Mouse (Mus musculus): ENCODE measurements around the gene Nfkbie. TPM values are rescaled to one million over a fixed set of nuclear protein-coding genes. Genes with fewer than 3 reads are reported as not detected.

The Nfkbie gene
- polyA plus RNA-seq, 1 experiment from 2014 or later = 5.3 TPM

DNA sequence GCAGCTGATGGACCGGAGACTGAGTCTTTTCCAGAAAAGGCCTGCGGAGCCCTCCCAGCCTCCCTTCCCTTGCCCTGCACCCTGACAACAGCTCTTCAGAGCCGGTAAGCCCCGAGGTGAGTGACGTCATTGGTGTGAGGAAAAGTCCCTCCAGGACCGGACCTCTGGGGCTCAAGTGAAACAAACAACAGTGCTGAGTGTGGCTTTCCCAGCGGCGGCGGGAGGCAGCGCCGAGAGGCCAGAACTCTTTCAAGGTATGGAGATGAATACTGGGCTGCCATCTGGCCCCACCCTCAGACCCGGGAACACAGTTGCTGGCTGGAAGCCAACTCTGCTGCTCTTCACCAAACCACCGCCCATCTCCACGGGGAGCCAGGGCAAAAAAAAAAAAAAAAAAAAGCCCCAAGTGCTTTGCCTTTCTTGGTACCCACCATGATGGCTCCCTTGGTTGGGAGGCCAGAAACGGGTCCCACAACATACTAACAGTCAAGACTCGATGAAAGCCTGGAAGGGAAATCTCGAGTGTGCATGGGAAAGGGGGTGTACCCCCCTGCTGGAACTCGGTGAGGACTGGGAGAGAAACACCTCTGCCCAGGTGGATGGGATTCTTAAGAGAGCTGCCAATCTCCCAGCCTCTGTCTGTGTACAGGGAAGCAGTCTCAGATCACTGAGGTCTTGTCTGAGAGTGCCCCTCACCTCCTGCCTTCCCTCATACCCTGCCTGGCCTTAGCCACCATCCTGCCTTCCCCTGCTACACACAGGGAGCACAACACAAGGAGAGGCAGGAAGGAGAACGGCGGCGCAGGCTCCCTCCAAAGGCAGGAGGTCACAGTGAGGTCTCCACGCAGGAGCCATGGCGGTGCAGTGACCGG lies 11.3 kb upstream of the Nfkbie start:
- Histone ChIP-seq H3K27ac (replicated peaks) (no peak overlapping the region), H3K27me3 (peaks cover 69% of the 10 kb centered on the region), H3K4me1 (replicated peaks) (peaks cover 49% of the 10 kb centered on the region), H3K9ac (peak overlapping the region; percentile 52), H3K4me2 (peak overlapping the region; percentile 44), H3K36me3 (peaks cover 30% of the 10 kb centered on the region), H3K9me3 (no peaks in the 10 kb centered on the region), H3K4me3 (0 out of 2 replicates have a peak overlapping the region, but pooled peaks have one; percentile 21)
- WGBS = 8% methylated on average over 24 of the region's 24 CpGs
- ATAC-seq (ENCODE audit: low read depth) = no peak

GRCm38 (mm10) chr17:45544873-45545277 lies 10.6 kb upstream of the Nfkbie start:
- Histone ChIP-seq H3K4me1 (replicated peaks) (peaks cover 52% of the 10 kb centered on the region), H3K9ac (peak overlapping the region; percentile 52), H3K36me3 (peaks cover 30% of the 10 kb centered on the region), H3K27me3 (peaks cover 62% of the 10 kb centered on the region), H3K4me2 (peak overlapping the region; percentile 44), H3K27ac (replicated peaks) (no peak overlapping the region), H3K9me3 (no peaks in the 10 kb centered on the region), H3K4me3 (peak overlapping the region; percentile 21)
- no peak for ATAC-seq (ENCODE audit: low read depth)
- WGBS = 2% methylated on average over 43 of the region's 46 CpGs

- peaks cover 57% of the 10 kb centered on the region for H3K4me1 ChIP-seq (replicated peaks)
- 7% methylated on average over 74 of the region's 74 CpGs for WGBS
- H3K4me3 ChIP-seq = peak overlapping the region; percentile 21
- H3K9me3 ChIP-seq = no peaks in the 10 kb centered on the region
- peaks cover 30% of the 10 kb centered on the region for H3K36me3 ChIP-seq
- peaks cover 65% of the 10 kb centered on the region for H3K27me3 ChIP-seq
- ATAC-seq (ENCODE audit: low read depth) = no peak
- H3K27ac ChIP-seq (replicated peaks) = no peak overlapping the region
- peak overlapping the region; percentile 44 for H3K4me2 ChIP-seq
- peak overlapping the region; percentile 52 for H3K9ac ChIP-seq
These were observed 10.1 kb upstream of the Nfkbie start for GRCm38 (mm10) chr17:45545278-45545961.

DNA sequence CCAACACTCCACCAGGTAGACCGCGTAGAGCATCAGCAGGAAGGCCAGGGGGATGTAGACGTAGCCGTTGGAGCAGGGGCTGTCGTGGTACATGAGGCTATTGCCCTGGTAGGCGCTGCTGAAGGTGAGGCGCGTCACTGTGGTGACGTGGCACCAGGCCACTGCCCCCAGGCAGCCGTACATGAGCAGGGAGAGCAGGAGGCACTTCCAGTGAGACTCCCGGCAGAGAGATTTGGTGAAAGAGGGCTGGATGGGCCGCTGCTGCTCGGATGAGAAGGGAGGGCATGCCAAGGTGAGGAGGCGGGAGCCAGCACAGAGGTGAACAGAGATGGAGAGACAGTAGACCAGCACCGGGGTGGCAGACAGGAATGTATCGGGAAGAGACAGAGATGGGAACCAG lies 8.6 kb upstream of the Nfkbie start:
- Histone ChIP-seq H3K36me3 (peaks cover 30% of the 10 kb centered on the region), H3K4me3 (no peak overlapping the region), H3K9ac (0 out of 2 replicates have a peak overlapping the region, but pooled peaks have one; percentile 4), H3K27me3 (peaks cover 68% of the 10 kb centered on the region), H3K4me2 (no peak overlapping the region), H3K27ac (replicated peaks) (no peak overlapping the region), H3K9me3 (no peaks in the 10 kb centered on the region), H3K4me1 (replicated peaks) (peaks cover 63% of the 10 kb centered on the region)
- 73% methylated on average over 16 of the region's 16 CpGs for WGBS
- ATAC-seq (ENCODE audit: low read depth) = no peak

GRCm38 (mm10) chr17:45547461-45548190 lies 7.9 kb upstream of the Nfkbie start:
- no peaks in the 10 kb centered on the region for H3K9me3 ChIP-seq
- H3K4me3 ChIP-seq = peak overlapping the region; percentile 76
- WGBS = 75% methylated on average over 5 of the region's 5 CpGs
- H3K36me3 ChIP-seq = peaks cover 30% of the 10 kb centered on the region
- 0 out of 2 replicates have a peak overlapping the region, but pooled peaks have one; percentile 97 for H3K9ac ChIP-seq
- H3K27me3 ChIP-seq = peaks cover 68% of the 10 kb centered on the region
- peaks cover 65% of the 10 kb centered on the region for H3K4me1 ChIP-seq (replicated peaks)
- ATAC-seq (ENCODE audit: low read depth) = no peak
- no peak overlapping the region for H3K27ac ChIP-seq (replicated peaks)
- peak overlapping the region; percentile 66 for H3K4me2 ChIP-seq

DNA sequence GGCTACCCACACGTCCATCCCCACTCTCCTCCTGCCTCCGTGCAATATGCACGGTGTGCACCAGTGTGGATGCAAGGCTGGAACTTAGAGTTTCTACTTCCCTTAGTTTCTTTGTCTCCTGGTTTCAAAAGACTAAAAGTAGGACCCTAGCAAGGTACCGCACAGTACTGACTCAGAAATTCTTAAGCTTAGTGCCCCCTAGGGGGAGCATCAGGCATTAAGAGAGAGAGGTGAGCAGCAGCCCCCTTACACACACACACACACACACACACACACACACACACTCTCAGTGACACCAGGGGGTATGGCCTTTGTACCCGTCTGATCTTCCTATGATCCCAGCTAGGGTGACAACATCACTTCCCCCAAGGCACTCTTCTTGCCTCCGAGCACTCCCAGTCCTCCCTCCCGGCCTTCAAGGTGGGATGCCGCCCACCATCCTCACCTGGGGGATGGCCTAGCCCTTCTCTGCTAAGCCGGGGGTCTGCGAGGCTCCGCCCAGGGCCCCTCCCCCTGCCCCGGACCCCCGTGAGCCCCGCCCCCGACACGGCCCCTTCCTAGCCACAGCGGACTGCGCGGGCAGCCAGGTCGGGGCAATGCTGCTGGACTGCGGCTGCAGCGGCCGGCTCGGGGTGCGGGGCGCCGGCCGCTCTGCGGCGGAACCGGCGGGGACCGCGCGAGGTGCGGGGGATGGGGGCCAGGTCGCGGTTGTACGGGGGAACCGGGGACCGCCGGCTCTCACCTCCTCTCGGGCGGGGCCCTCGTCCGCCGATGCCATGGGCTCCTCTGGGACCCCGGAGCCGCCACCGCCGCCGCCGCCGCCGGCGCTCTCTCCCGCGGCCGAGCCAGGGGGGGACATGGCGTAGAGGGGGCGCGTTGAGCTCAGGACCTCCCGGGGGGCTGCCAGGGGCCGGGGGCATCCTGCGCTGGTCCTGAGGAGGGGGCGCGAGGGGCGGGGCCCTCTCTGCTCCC lies 6.7 kb upstream of the Nfkbie start:
- Histone ChIP-seq H3K27me3 (peaks cover 60% of the 10 kb centered on the region), H3K27ac (replicated peaks) (peak overlapping the region; percentile 93), H3K4me3 (peak overlapping the region; percentile 76), H3K4me1 (replicated peaks) (peaks cover 61% of the 10 kb centered on the region), H3K4me2 (peak overlapping the region; percentile 66), H3K9ac (peak overlapping the region; percentile 97), H3K9me3 (no peaks in the 10 kb centered on the region), H3K36me3 (peaks cover 26% of the 10 kb centered on the region)
- peak; percentile 61 for ATAC-seq (ENCODE audit: low read depth)
- 3% methylated on average over 36 of the region's 68 CpGs for WGBS

- Histone ChIP-seq H3K4me2 (peak within 1 kb of the TSS; percentile 66), H3K4me1 (replicated peaks) (peaks cover 52% of the 10 kb centered on the region), H3K27me3 (peaks cover 51% of the 10 kb centered on the region), H3K36me3 (peaks cover 18% of the 10 kb centered on the region), H3K9me3 (no peaks in the 10 kb centered on the region), H3K27ac (replicated peaks) (peak within 1 kb of the TSS; percentile 93), H3K9ac (peak within 1 kb of the TSS; percentile 97), H3K4me3 (peak within 1 kb of the TSS; percentile 76)
- peak; percentile 48 for ATAC-seq (ENCODE audit: low read depth)
- 1% methylated on average over 17 of the region's 29 CpGs for WGBS
These were observed 5.8 kb upstream of the Nfkbie start, which contains the start of gene Tmem151b for GRCm38 (mm10) chr17:45549617-45550181. TSS of gene Tmem151b (minus strand) at chr17:45549677.

GRCm38 (mm10) chr17:45550253-45550652 lies 5.2 kb upstream of the Nfkbie start:
- 31% methylated on average over 5 of the region's 5 CpGs for WGBS
- ATAC-seq (ENCODE audit: low read depth) = no peak

GRCm38 (mm10) chr17:45551249-45551796 lies 4.2 kb upstream of the Nfkbie start:
- no peak for ATAC-seq (ENCODE audit: low read depth)
- 33% methylated on average over 7 of the region's 7 CpGs for WGBS
- Histone ChIP-seq H3K4me1 (replicated peaks) (peaks cover 45% of the 10 kb centered on the region), H3K27me3 (peaks cover 36% of the 10 kb centered on the region), H3K4me3 (no peak overlapping the region), H3K9ac (no peak overlapping the region), H3K9me3 (no peaks in the 10 kb centered on the region), H3K27ac (replicated peaks) (no peak overlapping the region), H3K36me3 (peaks cover 7% of the 10 kb centered on the region), H3K4me2 (no peak overlapping the region)

More at GRCm38 (mm10) chr17:45550253-45550652, 5.2 kb upstream of the Nfkbie start:
- Histone ChIP-seq H3K36me3 (peaks cover 12% of the 10 kb centered on the region), H3K27me3 (peaks cover 46% of the 10 kb centered on the region), H3K4me2 (peak overlapping the region; percentile 66), H3K4me1 (replicated peaks) (peaks cover 47% of the 10 kb centered on the region), H3K9me3 (no peaks in the 10 kb centered on the region), H3K9ac (peak overlapping the region; percentile 97; the same call in 1 of the 2 replicates), H3K4me3 (peak overlapping the region; percentile 76), H3K27ac (replicated peaks) (no peak overlapping the region)

- Histone ChIP-seq H3K4me1 (replicated peaks) (peaks cover 49% of the 10 kb centered on the region), H3K4me2 (no peak overlapping the region)
These were observed 3.6 kb upstream of the Nfkbie start for GRCm38 (mm10) chr17:45551816-45552451.

More at GRCm38 (mm10) chr17:45551816-45552451, 3.6 kb upstream of the Nfkbie start:
- no peaks in the 10 kb centered on the region for H3K9me3 ChIP-seq
- H3K9ac ChIP-seq = no peak overlapping the region
- H3K27ac ChIP-seq (replicated peaks) = no peak overlapping the region
- ATAC-seq (ENCODE audit: low read depth) = no peak
- H3K27me3 ChIP-seq = peaks cover 36% of the 10 kb centered on the region
- no peak overlapping the region for H3K4me3 ChIP-seq
- WGBS = 2% methylated on average over 8 of the region's 8 CpGs
- peaks cover under 1% of the 10 kb centered on the region for H3K36me3 ChIP-seq

Measured in neural tube, embryonic 13.5 days (tissue).